Mouse (Mus musculus): Measurements from ENCODE around the gene Col2a1.

Gene Col2a1

GRCm38 (mm10) chr15:97964836-97965187 is 39.7 kb downstream of the Col2a1 start:
- peak; percentile 21; the same call in 1 of the 2 replicates for ATAC-seq (ENCODE audit: insufficient number of reproducible peaks, low FRiP score, low TSS enrichment)

GRCm38 (mm10) chr15:97963989-97964835 is 40.3 kb downstream of the Col2a1 start, which contains the start of gene Tmem106c:
TSS of gene Tmem106c (plus strand) at chr15:97964200.
- ATAC-seq (ENCODE audit: insufficient number of reproducible peaks, low FRiP score, low TSS enrichment), result peak; percentile 90

- 0 out of 2 replicates have a peak, but pooled peaks have one; percentile 8 for ATAC-seq (ENCODE audit: insufficient number of reproducible peaks, low FRiP score, low TSS enrichment)
Observed at GRCm38 (mm10) chr15:97963329-97963988, 41.0 kb downstream of the Col2a1 start.

GRCm38 (mm10) chr15:97956416-97956815 is 48.1 kb downstream of the Col2a1 start:
- no peak for ATAC-seq (ENCODE audit: insufficient number of reproducible peaks, low FRiP score, low TSS enrichment)

- no peak for ATAC-seq (ENCODE audit: insufficient number of reproducible peaks, low FRiP score, low TSS enrichment)
Observed at GRCm38 (mm10) chr15:97955742-97956141, 48.8 kb downstream of the Col2a1 start.

GRCm38 (mm10) chr15:97955286-97955685 is 49.2 kb downstream of the Col2a1 start:
- ATAC-seq (ENCODE audit: insufficient number of reproducible peaks, low FRiP score, low TSS enrichment), result no peak

GRCm38 (mm10) chr15:97954671-97955070 is 49.8 kb downstream of the Col2a1 start:
- ATAC-seq (ENCODE audit: insufficient number of reproducible peaks, low FRiP score, low TSS enrichment), result no peak

GRCm38 (mm10) chr15:97952889-97953189 is 51.7 kb downstream of the Col2a1 start:
- ATAC-seq (ENCODE audit: insufficient number of reproducible peaks, low FRiP score, low TSS enrichment), result no peak

- ATAC-seq (ENCODE audit: insufficient number of reproducible peaks, low FRiP score, low TSS enrichment), result peak; percentile 49; the same call in 1 of the 2 replicates
Observed at GRCm38 (mm10) chr15:97952137-97952888, 52.2 kb downstream of the Col2a1 start.

- no peak for ATAC-seq (ENCODE audit: insufficient number of reproducible peaks, low FRiP score, low TSS enrichment)
Observed at GRCm38 (mm10) chr15:97950240-97950639, 54.3 kb downstream of the Col2a1 start.

GRCm38 (mm10) chr15:97949706-97950105 is 54.8 kb downstream of the Col2a1 start:
- no peak for ATAC-seq (ENCODE audit: insufficient number of reproducible peaks, low FRiP score, low TSS enrichment)

GRCm38 (mm10) chr15:97948720-97949119 is 55.8 kb downstream of the Col2a1 start:
- ATAC-seq (ENCODE audit: insufficient number of reproducible peaks, low FRiP score, low TSS enrichment), result no peak

- ATAC-seq (ENCODE audit: insufficient number of reproducible peaks, low FRiP score, low TSS enrichment), result no peak
Observed at GRCm38 (mm10) chr15:97945656-97946315, 58.7 kb downstream of the Col2a1 start.

GRCm38 (mm10) chr15:97944919-97945574 is 59.4 kb downstream of the Col2a1 start:
- no peak for ATAC-seq (ENCODE audit: insufficient number of reproducible peaks, low FRiP score, low TSS enrichment)

GRCm38 (mm10) chr15:97943356-97943755 is 61.1 kb downstream of the Col2a1 start:
- ATAC-seq (ENCODE audit: insufficient number of reproducible peaks, low FRiP score, low TSS enrichment), result no peak

GRCm38 (mm10) chr15:97942538-97942937 is 62.0 kb downstream of the Col2a1 start:
- no peak for ATAC-seq (ENCODE audit: insufficient number of reproducible peaks, low FRiP score, low TSS enrichment)

GRCm38 (mm10) chr15:97941306-97941705 is 63.2 kb downstream of the Col2a1 start:
- no peak for ATAC-seq (ENCODE audit: insufficient number of reproducible peaks, low FRiP score, low TSS enrichment)

- no peak for ATAC-seq (ENCODE audit: insufficient number of reproducible peaks, low FRiP score, low TSS enrichment)
Observed at GRCm38 (mm10) chr15:97940088-97940487, 64.4 kb downstream of the Col2a1 start.

GRCm38 (mm10) chr15:97938580-97938979 is 65.9 kb downstream of the Col2a1 start:
- ATAC-seq (ENCODE audit: insufficient number of reproducible peaks, low FRiP score, low TSS enrichment), result no peak

GRCm38 (mm10) chr15:97932441-97932840 is 72.1 kb downstream of the Col2a1 start:
- ATAC-seq (ENCODE audit: insufficient number of reproducible peaks, low FRiP score, low TSS enrichment), result no peak

All from cerebellum, adult (tissue).